Mouse (Mus musculus) neural tube, embryonic 13.5 days (tissue): ENCODE data around the gene Renbp. TPM values are rescaled to one million over a fixed set of nuclear protein-coding genes. Genes with fewer than 3 reads are reported as not detected.

ENCODE experiments used
- ATAC-seq: fragments of 200-750 bp; cut with Nextera tagmentation; 2 replicates; pipeline ENCODE4 v1.8.0; 2017; ENCODE audit warnings: low read depth, mild to moderate bottlenecking, moderate TSS enrichment, moderate library complexity
- H3K27ac ChIP-seq: fragments of 300-500 bp; sonication (generic); replicated peaks from 2 replicates; pipeline ENCODE4 v1.5.1; 2015; ENCODE audit warnings: moderate library complexity, mild to moderate bottlenecking, inconsistent platforms
- H3K27me3 ChIP-seq: fragments of 300-500 bp; sonication (generic); 2 replicates; pipeline ENCODE4 v1.6.1; 2015; ENCODE audit warnings: mild to moderate bottlenecking, inconsistent platforms
- H3K36me3 ChIP-seq: fragments of 300-500 bp; sonication (generic); 2 replicates; pipeline ENCODE4 v1.6.1; 2015; ENCODE audit warnings: mild to moderate bottlenecking, inconsistent platforms
- H3K4me1 ChIP-seq: fragments of 300-500 bp; sonication (generic); replicated peaks from 2 replicates; pipeline ENCODE4 v1.6.1; 2015; ENCODE audit warnings: inconsistent platforms
- H3K4me2 ChIP-seq: fragments of 300-500 bp; sonication (generic); 2 replicates; pipeline ENCODE4 v1.6.1; 2015; ENCODE audit warnings: inconsistent platforms, mild to moderate bottlenecking, moderate library complexity
- H3K4me3 ChIP-seq: fragments of 300-500 bp; sonication (generic); 2 replicates; pipeline ENCODE4 v1.5.1; 2015; ENCODE audit warnings: mild to moderate bottlenecking, inconsistent platforms
- H3K9ac ChIP-seq: fragments of 300-500 bp; sonication (generic); 2 replicates; pipeline ENCODE4 v1.6.1; 2015; ENCODE audit warnings: moderate library complexity, mild to moderate bottlenecking, inconsistent platforms
- H3K9me3 ChIP-seq: fragments of 300-500 bp; sonication (generic); 2 replicates; pipeline ENCODE4 v1.6.1; 2016; ENCODE audit warnings: inconsistent platforms
- WGBS: fragments of 180-500 bp; shearing (Covaris S2); methylation state at CpG from one replicate; pipeline ENCODE4 v1.1.7; 2015; 5-methylcytosine and 5-hydroxymethylcytosine counted together
- polyA plus RNA-seq: library from polyadenylated mRNA; unstranded; fragments of >200 nt; fragmentation: Nextera tagmentation; extraction: Ambion mirVana; gene quantifications from 2 replicates; pipeline ENCODE4 v1.2.1, GENCODE M21; 2015

Gene Renbp
- polyA plus RNA-seq, 1 experiment from 2014 or later, result 13.2 TPM

DNA sequence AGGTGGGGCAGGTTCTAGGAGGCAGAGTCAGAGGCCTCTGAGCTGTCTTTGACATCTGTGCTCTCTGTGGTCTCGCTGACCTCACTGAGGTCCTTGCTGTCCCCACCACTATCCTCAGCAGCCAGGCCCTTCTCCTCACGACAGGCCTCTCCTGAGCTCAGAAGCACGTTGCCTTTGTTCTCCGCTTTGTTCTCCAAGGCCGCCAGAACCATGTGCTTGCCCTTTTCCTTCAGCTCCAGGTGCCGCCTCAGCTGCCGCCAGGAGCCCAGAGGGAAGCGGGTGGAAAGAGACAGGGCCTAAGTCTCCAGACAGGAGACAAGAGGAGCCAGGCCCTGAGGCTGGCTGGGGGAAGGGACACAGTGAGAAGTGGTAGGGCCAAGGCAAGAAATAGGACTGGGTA, 13.7 kb downstream of the Renbp start:
- Histone ChIP-seq H3K4me2 (no peak overlapping the region), H3K27me3 (no peaks in the 10 kb centered on the region), H3K36me3 (peaks cover 9% of the 10 kb centered on the region; the same call in 1 of the 2 replicates), H3K9me3 (no peaks in the 10 kb centered on the region), H3K4me3 (no peak overlapping the region), H3K27ac (no peak overlapping the region), H3K4me1 (peaks cover 14% of the 10 kb centered on the region), H3K9ac (no peak overlapping the region)
- ATAC-seq, result no peak
- 83% methylated on average over 8 of the region's 8 CpGs for WGBS

DNA sequence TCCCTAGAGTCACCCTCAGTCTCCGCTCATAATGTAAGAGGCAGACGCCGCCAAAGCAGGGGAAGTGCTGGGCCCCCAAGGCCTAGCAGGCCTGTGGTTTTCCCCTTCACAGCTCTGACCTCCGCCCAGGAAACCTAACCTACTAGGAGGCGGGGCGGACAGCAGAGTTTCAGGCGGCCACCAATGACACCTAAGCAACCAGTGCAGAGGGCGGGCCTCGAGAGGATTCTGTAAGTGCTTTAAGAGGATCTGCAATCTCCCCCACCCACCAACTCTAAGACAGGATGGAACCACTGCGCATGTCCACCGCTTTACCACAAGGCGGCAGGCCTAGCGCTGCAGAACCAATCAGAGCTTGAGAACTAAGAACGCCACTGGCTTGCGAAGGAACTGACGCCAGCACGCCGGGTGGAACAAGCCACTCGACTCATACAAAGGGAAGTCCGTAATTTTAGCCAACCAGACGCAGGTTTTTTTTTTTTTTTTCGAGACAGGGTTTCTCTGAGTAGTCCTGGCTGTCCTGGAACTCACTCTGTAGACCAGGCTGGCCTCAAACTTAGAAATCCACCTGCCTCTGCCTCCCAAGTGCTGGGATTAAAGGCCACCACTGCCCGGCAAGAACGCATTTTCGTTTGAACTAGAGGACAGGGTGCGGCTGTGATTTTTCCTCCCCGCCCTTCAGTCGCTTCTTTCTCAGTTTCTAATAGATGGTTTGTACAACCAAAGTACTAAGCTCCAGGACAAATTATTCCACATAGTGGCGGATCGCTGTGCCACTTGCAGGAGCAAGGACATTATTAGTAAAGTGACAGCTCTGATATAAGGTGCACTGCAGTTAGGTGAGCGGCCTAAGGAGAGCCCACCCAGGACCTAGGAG, 15.6 kb downstream of the Renbp start:
- peak; percentile 96 for ATAC-seq
- Histone ChIP-seq H3K4me1 (peaks cover 6% of the 10 kb centered on the region), H3K9me3 (no peaks in the 10 kb centered on the region), H3K27ac (peak overlapping the region; percentile 83), H3K4me2 (peak overlapping the region; percentile 48), H3K9ac (peak overlapping the region; percentile 53), H3K36me3 (peaks cover 9% of the 10 kb centered on the region; the same call in 1 of the 2 replicates), H3K4me3 (peak overlapping the region; percentile 22), H3K27me3 (no peaks in the 10 kb centered on the region)
- 25% methylated on average over 31 of the region's 31 CpGs for WGBS

DNA sequence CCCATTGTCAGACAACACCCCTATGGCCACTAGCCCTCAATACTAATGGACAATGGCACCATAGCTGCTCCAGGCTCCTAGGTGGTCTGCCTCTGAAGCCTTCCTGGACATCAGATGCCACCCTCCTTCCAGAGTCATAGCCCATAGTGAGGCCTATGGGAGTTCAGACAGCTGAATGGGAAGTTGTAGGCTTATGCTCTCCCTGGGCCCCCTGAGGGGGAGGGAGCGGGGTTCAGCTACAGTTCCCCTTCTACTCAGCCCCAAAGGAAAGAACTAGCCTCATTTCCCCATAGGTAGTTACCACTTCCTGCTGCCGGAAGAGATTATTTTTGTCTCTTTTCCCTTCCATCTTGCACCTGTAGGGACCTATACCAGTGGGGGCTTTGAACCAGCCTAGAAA, 19.1 kb downstream of the Renbp start:
- H3K36me3 ChIP-seq, result no peaks in the 10 kb centered on the region
- no peak for ATAC-seq
- 79% methylated on average over 2 of the region's 2 CpGs for WGBS
- no peak overlapping the region for H3K4me3 ChIP-seq
- H3K27ac ChIP-seq, result no peak overlapping the region
- no peak overlapping the region for H3K9ac ChIP-seq
- no peak overlapping the region for H3K4me2 ChIP-seq
- peaks cover 6% of the 10 kb centered on the region for H3K4me1 ChIP-seq
- H3K27me3 ChIP-seq, result no peaks in the 10 kb centered on the region
- H3K9me3 ChIP-seq, result no peaks in the 10 kb centered on the region

- Histone ChIP-seq H3K9me3 (no peaks in the 10 kb centered on the region), H3K4me2 (peak overlapping the region; percentile 42), H3K27ac (no peak overlapping the region), H3K9ac (no peak overlapping the region), H3K36me3 (no peaks in the 10 kb centered on the region), H3K27me3 (no peaks in the 10 kb centered on the region), H3K4me3 (peak overlapping the region; percentile 10; the same call in 1 of the 2 replicates), H3K4me1 (peaks cover 6% of the 10 kb centered on the region)
- ATAC-seq, result no peak
- 26% methylated on average over 23 of the region's 26 CpGs for WGBS
Measured at GRCm38 (mm10) chrX:73911156-73911555, 19.5 kb downstream of the Renbp start.

GRCm38 (mm10) chrX:73910451-73910850, 20.2 kb downstream of the Renbp start:
- no peaks in the 10 kb centered on the region for H3K36me3 ChIP-seq
- H3K27me3 ChIP-seq, result no peaks in the 10 kb centered on the region
- H3K4me1 ChIP-seq, result peaks cover 2% of the 10 kb centered on the region
- H3K9me3 ChIP-seq, result no peaks in the 10 kb centered on the region
- ATAC-seq, result no peak
- no peak overlapping the region for H3K4me3 ChIP-seq
- H3K27ac ChIP-seq, result no peak overlapping the region
- no peak overlapping the region for H3K9ac ChIP-seq
- H3K4me2 ChIP-seq, result no peak overlapping the region; the same call in 1 of the 2 replicates

DNA sequence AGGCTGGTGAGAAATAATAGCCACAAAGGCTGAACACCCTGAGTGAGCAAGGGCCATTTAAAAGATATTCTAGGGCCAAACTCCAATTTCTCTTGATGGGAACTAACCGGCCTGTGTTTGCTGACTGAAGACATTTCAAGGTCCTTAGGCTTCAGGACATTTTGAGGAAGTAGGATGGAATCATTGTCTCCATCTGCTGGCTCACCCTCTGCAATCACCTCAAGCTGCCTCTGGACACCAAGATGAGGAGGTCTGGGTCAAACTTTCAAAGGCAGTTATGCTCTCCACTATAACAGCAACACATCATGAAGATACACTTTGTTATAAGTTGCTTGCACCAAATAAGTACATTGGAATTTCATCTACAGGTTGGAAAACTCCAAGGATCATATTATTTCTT, 20.6 kb downstream of the Renbp start:
- no peak overlapping the region for H3K4me3 ChIP-seq
- no peaks in the 10 kb centered on the region for H3K27me3 ChIP-seq
- WGBS, result 85% methylated on average over 1 of the region's 1 CpGs
- no peaks in the 10 kb centered on the region for H3K36me3 ChIP-seq
- no peak overlapping the region for H3K27ac ChIP-seq
- H3K9ac ChIP-seq, result no peak overlapping the region
- H3K4me1 ChIP-seq, result no peaks in the 10 kb centered on the region
- no peak for ATAC-seq
- H3K4me2 ChIP-seq, result no peak overlapping the region
- H3K9me3 ChIP-seq, result no peaks in the 10 kb centered on the region

DNA sequence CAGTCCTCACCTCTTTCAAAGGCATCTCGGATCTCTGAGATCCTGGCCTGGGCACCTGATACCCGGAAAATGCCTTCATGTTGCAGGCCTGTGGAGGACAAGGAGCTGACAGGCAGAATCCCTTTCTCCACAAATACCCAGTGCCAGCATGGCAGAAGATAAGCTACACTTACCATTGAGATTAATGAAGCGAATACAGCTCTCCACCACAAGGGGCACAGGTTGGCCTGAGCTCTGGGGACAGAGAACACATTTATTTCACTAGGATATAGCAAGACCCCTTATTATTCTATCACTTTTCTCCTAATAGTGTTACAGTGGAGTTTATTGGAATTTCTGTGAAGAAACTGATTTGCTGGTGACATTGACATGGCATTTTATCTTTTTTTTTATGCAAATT, 32.7 kb downstream of the Renbp start:
- Histone ChIP-seq H3K9ac (no peak overlapping the region), H3K4me1 (no peaks in the 10 kb centered on the region), H3K9me3 (no peaks in the 10 kb centered on the region), H3K27me3 (no peaks in the 10 kb centered on the region), H3K4me2 (no peak overlapping the region), H3K36me3 (no peaks in the 10 kb centered on the region), H3K27ac (no peak overlapping the region), H3K4me3 (no peak overlapping the region)
- 71% methylated on average over 3 of the region's 3 CpGs for WGBS
- ATAC-seq, result no peak

DNA sequence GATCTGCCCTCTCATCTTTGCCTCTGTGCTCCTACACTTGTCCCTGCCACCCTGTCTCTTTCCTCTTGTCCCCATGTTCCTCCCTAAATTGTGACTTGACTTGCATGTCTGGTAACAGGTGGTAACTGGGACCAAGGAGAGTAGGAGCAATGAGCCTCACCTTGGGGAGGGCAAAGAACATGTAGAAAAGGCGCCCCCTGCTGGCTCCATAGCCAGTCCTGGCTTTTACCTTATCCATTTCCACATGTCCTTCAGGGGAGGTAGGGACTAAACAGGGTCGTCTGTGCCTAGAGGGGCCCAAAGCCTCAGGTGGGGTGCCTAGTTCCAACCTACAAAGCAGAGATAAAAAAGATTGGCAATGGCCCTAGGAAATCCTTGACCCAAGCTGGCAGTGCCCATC, 34.9 kb downstream of the Renbp start, which contains the start of gene L1cam:
Gene L1cam, minus strand, starts transcription at position 387 of the 400 bp plus-strand sequence.
- no peak for ATAC-seq
- Histone ChIP-seq H3K4me2 (no peak within 1 kb of the TSS), H3K4me3 (no peak within 1 kb of the TSS), H3K27ac (no peak within 1 kb of the TSS), H3K9ac (no peak within 1 kb of the TSS), H3K4me1 (no peaks in the 10 kb centered on the region), H3K27me3 (no peaks in the 10 kb centered on the region), H3K9me3 (no peaks in the 10 kb centered on the region), H3K36me3 (no peaks in the 10 kb centered on the region)
- 25% methylated on average over 2 of the region's 2 CpGs for WGBS

DNA sequence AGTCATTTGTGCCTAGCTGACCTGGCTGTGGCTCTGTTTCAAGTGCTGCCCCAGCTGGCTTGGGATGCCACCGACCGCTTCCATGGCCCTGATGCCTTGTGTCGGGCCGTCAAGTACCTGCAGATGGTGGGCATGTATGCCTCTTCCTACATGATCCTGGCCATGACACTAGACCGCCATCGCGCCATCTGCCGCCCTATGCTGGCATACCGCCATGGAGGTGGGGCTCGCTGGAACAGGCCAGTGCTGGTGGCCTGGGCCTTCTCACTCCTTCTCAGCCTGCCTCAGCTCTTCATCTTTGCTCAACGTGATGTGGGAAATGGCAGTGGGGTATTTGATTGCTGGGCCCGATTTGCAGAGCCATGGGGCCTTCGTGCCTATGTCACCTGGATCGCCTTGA, 37.8 kb downstream of the Renbp start:
- Histone ChIP-seq H3K27ac (no peak overlapping the region), H3K4me1 (no peaks in the 10 kb centered on the region), H3K27me3 (no peaks in the 10 kb centered on the region), H3K4me2 (no peak overlapping the region), H3K9ac (no peak overlapping the region), H3K9me3 (no peaks in the 10 kb centered on the region), H3K36me3 (no peaks in the 10 kb centered on the region), H3K4me3 (no peak overlapping the region)
- no peak for ATAC-seq
- WGBS, result 92% methylated on average over 14 of the region's 14 CpGs

DNA sequence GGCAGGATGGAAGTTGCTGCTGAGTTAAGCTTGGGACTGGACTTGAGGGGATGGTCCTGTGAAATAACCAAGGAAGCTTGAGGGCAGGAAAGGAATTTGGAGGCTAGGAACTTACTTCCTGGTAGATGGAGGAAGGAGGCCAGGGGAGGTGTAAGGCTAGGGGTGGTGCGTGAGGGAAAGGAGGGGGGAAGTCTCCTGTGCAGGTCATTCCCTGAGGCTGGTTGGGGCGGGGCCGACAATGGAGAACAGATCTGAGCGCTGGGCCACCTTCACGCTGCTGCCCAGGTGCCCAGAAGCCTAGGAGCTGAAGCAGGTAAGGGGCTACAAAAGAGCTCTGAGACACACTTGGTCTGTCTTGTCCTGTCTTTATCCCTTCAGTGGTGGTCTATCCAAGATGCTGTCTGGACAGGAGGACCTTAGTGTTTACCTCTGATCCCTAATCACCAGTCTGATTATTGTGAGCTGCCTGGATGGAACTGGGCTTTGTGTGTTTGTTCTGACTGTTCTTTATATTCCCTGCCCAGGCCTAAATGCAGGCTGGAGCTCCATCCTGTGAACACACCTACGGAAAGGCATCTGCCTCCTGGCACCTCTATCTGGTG, 39.0 kb downstream of the Renbp start, which contains the start of gene Avpr2:
Gene Avpr2, plus strand, starts transcription at position 552 of the 602 bp plus-strand sequence.
- Histone ChIP-seq H3K9ac (no peak within 1 kb of the TSS), H3K27me3 (no peaks in the 10 kb centered on the region), H3K27ac (no peak within 1 kb of the TSS), H3K4me1 (no peaks in the 10 kb centered on the region), H3K4me2 (no peak within 1 kb of the TSS), H3K4me3 (no peak within 1 kb of the TSS), H3K36me3 (no peaks in the 10 kb centered on the region), H3K9me3 (no peaks in the 10 kb centered on the region)
- 88% methylated on average over 6 of the region's 6 CpGs for WGBS
- ATAC-seq, result no peak

GRCm38 (mm10) chrX:73881463-73881862, 49.2 kb downstream of the Renbp start:
- Histone ChIP-seq H3K27ac (peak overlapping the region; percentile 79), H3K4me2 (peak overlapping the region; percentile 55)

GRCm38 (mm10) chrX:73881036-73881427, 49.6 kb downstream of the Renbp start:
- Histone ChIP-seq H3K27me3 (peaks cover 2% of the 10 kb centered on the region; the same call in 1 of the 2 replicates), H3K4me3 (peak overlapping the region; percentile 53), H3K27ac (peak overlapping the region; percentile 79), H3K9ac (peak overlapping the region; percentile 81), H3K4me2 (peak overlapping the region; percentile 55), H3K9me3 (no peaks in the 10 kb centered on the region), H3K36me3 (no peaks in the 10 kb centered on the region), H3K4me1 (peaks cover 19% of the 10 kb centered on the region; the same call in 1 of the 2 replicates)
- peak; percentile 57 for ATAC-seq
- 23% methylated on average over 16 of the region's 16 CpGs for WGBS

More at GRCm38 (mm10) chrX:73881463-73881862, 49.2 kb downstream of the Renbp start:
- H3K36me3 ChIP-seq, result no peaks in the 10 kb centered on the region
- peak overlapping the region; percentile 81 for H3K9ac ChIP-seq
- no peak overlapping the region for H3K4me3 ChIP-seq
- no peaks in the 10 kb centered on the region for H3K9me3 ChIP-seq
- WGBS, result 12% methylated on average over 6 of the region's 6 CpGs
- peak; percentile 18; the same call in 1 of the 2 replicates for ATAC-seq
- peaks cover 2% of the 10 kb centered on the region; the same call in 1 of the 2 replicates for H3K27me3 ChIP-seq
- peaks cover 15% of the 10 kb centered on the region; the same call in 1 of the 2 replicates for H3K4me1 ChIP-seq
